Mouse (Mus musculus): ENCODE data around the gene Cradd. TPM values are rescaled to one million over a fixed set of nuclear protein-coding genes. Genes with fewer than 3 reads are reported as not detected.

Gene Cradd
- total and polyA plus RNA-seq, 3 experiments = 1.9 to 9.0 TPM; not detected in 1

DNA sequence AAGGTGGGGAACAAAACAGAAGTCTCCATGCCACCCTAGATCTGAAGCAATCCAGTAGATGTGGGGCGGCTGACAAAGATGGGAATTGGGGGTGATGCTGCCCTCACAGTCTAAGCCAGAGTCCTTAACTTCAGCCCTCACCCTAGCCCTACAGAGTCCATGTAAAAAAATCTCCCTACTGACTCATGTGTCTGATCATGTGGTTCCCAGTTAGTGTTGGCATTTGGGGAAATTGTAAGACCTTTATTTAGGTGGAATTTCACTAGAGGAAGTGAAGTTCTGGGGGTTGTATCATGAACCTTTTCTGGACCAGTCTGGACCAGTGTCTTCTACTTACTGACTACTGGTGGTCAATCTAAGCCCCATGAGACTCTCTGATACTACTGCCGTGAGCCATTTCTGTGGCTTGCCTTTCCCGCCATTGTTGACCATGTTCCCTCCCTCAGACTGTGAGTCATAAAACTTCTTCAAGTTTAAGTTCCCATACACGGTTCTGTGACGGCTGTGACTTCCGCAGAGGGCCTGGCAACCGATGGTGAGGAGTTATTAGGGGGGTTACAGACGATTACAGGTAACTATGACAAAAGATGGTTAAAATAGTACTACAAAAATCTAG lies 23.6 kb downstream of the Cradd start:
- Histone ChIP-seq H3K4me3 (ENCODE audit: control insufficient read depth in 1 of 2, insufficient read depth in 1 of 2, low read depth in 2 of 2, low read length in 2 of 2) (no peak overlapping the region), H3K36me3 (ENCODE audit: control insufficient read depth in 1 of 2, insufficient read depth in 2 of 2, low read length in 2 of 2) (peaks cover 0 to 9% of the 10 kb centered on the region in 2 experiments; a peak in 2 of 4 replicates), H3K27ac (ENCODE audit: control insufficient read depth, low read depth, low read length) (no peak overlapping the region), H3K4me1 (ENCODE audit: control insufficient read depth in 1 of 2, insufficient read depth in 2 of 2, low read length in 2 of 2) (peaks cover 18 to 25% of the 10 kb centered on the region in 2 experiments), H3K9ac (ENCODE audit: control insufficient read depth, low read depth, low read length, poor library complexity, severe bottlenecking) (no peak overlapping the region), H3K9me3 (replicated peaks; ENCODE audit: insufficient read depth, low read length) (no peaks in the 10 kb centered on the region), H3K79me2 (ENCODE audit: control insufficient read depth, insufficient read depth, low read length, poor library complexity) (no peaks in the 10 kb centered on the region), H3K27me3 (ENCODE audit: control insufficient read depth in 1 of 2, insufficient read depth in 2 of 2, low read length in 2 of 2) (no peaks in the 10 kb centered on the region)
- DNase-seq (ENCODE audit: low read depth, low spot score) = no peak
- TF ChIP-seq TCF12 (IDR thresholded peaks at IDR 0.05; ENCODE audit: low read depth, low read length) = no peak
- no peak for TF ChIP-seq NELFE (IDR thresholded peaks at IDR 0.05; ENCODE audit: low read depth, low read length)

DNA sequence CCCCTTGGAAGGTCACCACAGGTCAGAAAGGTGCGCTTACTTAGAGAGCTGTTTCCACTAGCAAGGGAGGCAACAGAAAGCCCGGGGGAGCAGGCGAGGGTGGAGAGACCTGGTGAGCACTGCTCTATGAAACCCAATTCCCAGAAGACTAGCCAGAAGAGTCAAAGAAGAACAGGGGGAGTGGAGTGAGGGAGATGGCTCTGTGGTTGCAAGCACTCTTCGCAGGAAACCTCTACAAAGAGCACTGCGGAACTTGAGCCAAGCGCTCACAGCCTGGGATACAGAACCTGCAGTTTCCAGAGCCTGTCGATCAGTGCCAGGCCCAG lies 24.2 kb downstream of the Cradd start:
- H3K4me3 ChIP-seq (ENCODE audit: control insufficient read depth in 1 of 2, insufficient read depth in 1 of 2, low read depth in 2 of 2, low read length in 2 of 2) = no peak overlapping the region
- no peak overlapping the region for H3K9ac ChIP-seq (ENCODE audit: control insufficient read depth, low read depth, low read length, poor library complexity, severe bottlenecking)
- peaks cover 0 to 9% of the 10 kb centered on the region in 2 experiments; a peak in 2 of 4 replicates for H3K36me3 ChIP-seq (ENCODE audit: control insufficient read depth in 1 of 2, insufficient read depth in 2 of 2, low read length in 2 of 2)
- TF ChIP-seq POLR2AphosphoS2 (IDR thresholded peaks at IDR 0.05; ENCODE audit: low read length) (no peak), POLR2A (IDR thresholded peaks at IDR 0.05; ENCODE audit: control insufficient read depth in 1 of 2, insufficient read depth in 1 of 2, low read depth in 1 of 2, low read length in 2 of 2, poor library complexity in 1 of 2) (no peak), GABPA (IDR thresholded peaks at IDR 0.05; ENCODE audit: low read depth, low read length) (no peak), USF2 (IDR thresholded peaks at IDR 0.05; ENCODE audit: borderline replicate concordance in 1 of 2, insufficient read depth in 1 of 2, low read depth in 1 of 2, low read length in 2 of 2) (no peak), TBP (IDR thresholded peaks at IDR 0.05; ENCODE audit: low read depth, low read length) (no peak), E2F4 (IDR thresholded peaks at IDR 0.05; ENCODE audit: borderline replicate concordance, low read depth, low read length) (no peak)
- H3K27ac ChIP-seq (ENCODE audit: control insufficient read depth, low read depth, low read length) = no peak overlapping the region
- no peaks in the 10 kb centered on the region for H3K27me3 ChIP-seq (ENCODE audit: control insufficient read depth in 1 of 2, insufficient read depth in 2 of 2, low read length in 2 of 2)
- no peak for DNase-seq (ENCODE audit: low read depth, low spot score)
- no peaks in the 10 kb centered on the region for H3K79me2 ChIP-seq (ENCODE audit: control insufficient read depth, insufficient read depth, low read length, poor library complexity)
- H3K4me1 ChIP-seq (ENCODE audit: control insufficient read depth in 1 of 2, insufficient read depth in 2 of 2, low read length in 2 of 2) = peaks cover 18 to 25% of the 10 kb centered on the region in 2 experiments
- no peaks in the 10 kb centered on the region for H3K9me3 ChIP-seq (replicated peaks; ENCODE audit: insufficient read depth, low read length)

DNA sequence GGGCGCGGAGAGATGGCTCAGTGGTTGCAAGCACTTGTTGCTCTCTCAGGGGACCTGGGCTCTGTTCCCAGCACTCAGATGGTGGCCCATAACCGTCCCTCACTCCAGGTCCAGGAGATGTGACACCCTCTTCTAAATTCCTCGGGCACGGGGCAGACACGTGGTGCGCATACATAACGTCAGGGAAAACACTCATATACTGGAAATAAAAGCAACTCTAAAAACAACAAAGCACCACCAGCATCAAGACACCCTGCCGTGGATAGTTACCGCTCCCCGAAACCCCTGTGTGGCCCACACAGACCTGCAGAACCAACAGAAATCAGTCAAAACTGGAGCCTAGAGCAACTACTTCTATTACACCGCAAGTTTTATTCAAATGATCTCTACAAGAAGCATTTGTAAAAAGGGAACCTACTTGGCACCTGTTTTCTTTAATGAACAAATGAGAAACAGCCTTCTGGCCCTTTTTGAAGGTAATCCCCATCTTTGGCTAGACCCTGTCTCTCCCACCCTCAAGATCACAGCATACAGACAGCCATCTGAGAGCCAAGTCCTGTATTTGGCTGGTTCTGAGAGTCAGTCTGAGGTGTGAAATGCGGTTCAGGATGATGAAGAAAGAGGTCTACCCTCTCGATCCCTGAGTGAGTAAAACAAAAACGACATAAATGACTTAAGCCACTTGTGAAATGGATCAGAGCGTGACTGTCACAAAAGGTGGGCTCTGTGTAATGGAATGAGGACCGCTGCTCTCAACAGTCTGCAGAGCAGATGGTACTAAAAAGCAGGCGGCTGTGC lies 24.7 kb downstream of the Cradd start:
- H3K36me3 ChIP-seq (ENCODE audit: control insufficient read depth in 1 of 2, insufficient read depth in 2 of 2, low read length in 2 of 2) = peaks cover 0 to 9% of the 10 kb centered on the region in 2 experiments; a peak in 2 of 4 replicates
- H3K4me1 ChIP-seq (ENCODE audit: control insufficient read depth in 1 of 2, insufficient read depth in 2 of 2, low read length in 2 of 2) = peaks cover 18 to 25% of the 10 kb centered on the region in 2 experiments
- no peak for DNase-seq (ENCODE audit: low read depth, low spot score)
- no peak overlapping the region for H3K9ac ChIP-seq (ENCODE audit: control insufficient read depth, low read depth, low read length, poor library complexity, severe bottlenecking)
- H3K27ac ChIP-seq (ENCODE audit: control insufficient read depth, low read depth, low read length) = no peak overlapping the region
- TF ChIP-seq E2F4 (IDR thresholded peaks at IDR 0.05; ENCODE audit: borderline replicate concordance, low read depth, low read length) = no peak
- TF ChIP-seq ZKSCAN1 (IDR thresholded peaks at IDR 0.05; ENCODE audit: low read depth, low read length) = no peak
- no peak for TF ChIP-seq USF2 (IDR thresholded peaks at IDR 0.05; ENCODE audit: borderline replicate concordance in 1 of 2, insufficient read depth in 1 of 2, low read depth in 1 of 2, low read length in 2 of 2)
- no peak for TF ChIP-seq RCOR1 (IDR thresholded peaks at IDR 0.05; ENCODE audit: low read depth, low read length)
- no peaks in the 10 kb centered on the region for H3K9me3 ChIP-seq (replicated peaks; ENCODE audit: insufficient read depth, low read length)
- no peak overlapping the region for H3K4me3 ChIP-seq (ENCODE audit: control insufficient read depth in 1 of 2, insufficient read depth in 1 of 2, low read depth in 2 of 2, low read length in 2 of 2)
- H3K27me3 ChIP-seq (ENCODE audit: control insufficient read depth in 1 of 2, insufficient read depth in 2 of 2, low read length in 2 of 2) = no peaks in the 10 kb centered on the region
- H3K79me2 ChIP-seq (ENCODE audit: control insufficient read depth, insufficient read depth, low read length, poor library complexity) = no peaks in the 10 kb centered on the region
